ENCODE assay signal across 8 mouse cellular contexts in the genomic region with DNA sequence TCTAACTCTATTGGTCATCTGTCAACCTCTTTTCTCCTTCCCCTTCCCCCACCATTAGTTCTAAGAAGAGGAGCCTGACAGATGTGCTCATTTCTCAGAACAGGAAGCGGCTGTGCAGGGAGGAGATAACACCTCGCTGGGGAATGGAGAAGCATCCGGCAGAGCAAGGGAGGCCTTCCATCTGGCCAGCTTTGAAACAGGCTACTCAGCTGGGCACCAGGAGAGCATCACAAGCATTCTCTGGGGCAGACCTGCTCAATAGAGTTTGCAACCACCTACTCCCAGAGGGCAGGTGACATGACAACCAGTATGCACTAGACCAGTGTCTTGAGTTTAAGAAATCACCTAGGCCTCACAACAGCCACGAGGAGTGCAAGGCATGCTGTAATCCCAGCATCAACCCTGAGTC. TPM values are rescaled to one million over a fixed set of nuclear protein-coding genes. Genes with fewer than 3 reads are reported as not detected.
DNase-seq lines count a peak whose midpoint lies in the region; ATAC-seq and TF ChIP-seq lines count a peak whose summit lies in the region.

No protein-coding gene starts in this region.

- no peaks in the 10 kb centered on the region for H3K27me3 ChIP-seq in heart, embryonic 11.5 days (ENCODE audit: control insufficient read depth, insufficient read depth, low read length)
- no peaks in the 10 kb centered on the region for H3K27me3 ChIP-seq in midbrain, postnatal 0 days (ENCODE audit: insufficient read depth, low read length)

- WGBS in heart, embryonic 11.5 days (ENCODE audit: insufficient replicate concordance): 12% methylated on average over 4 of the region's 4 CpGs
- 58% methylated on average over 4 of the region's 4 CpGs for WGBS in midbrain, postnatal 0 days

- H3K9ac ChIP-seq in heart, embryonic 11.5 days (ENCODE audit: low read depth, low read length): peak overlapping the region; percentile 40; the same call in 1 of the 2 replicates
- H3K9ac ChIP-seq in midbrain, postnatal 0 days (replicated peaks; ENCODE audit: low read length, poor library complexity, severe bottlenecking): no peak overlapping the region

- H3K4me2 ChIP-seq in heart, embryonic 11.5 days: peak overlapping the region; percentile 55
- no peak overlapping the region for H3K4me2 ChIP-seq in midbrain, postnatal 0 days (ENCODE audit: low read depth, low read length, poor library complexity, severe bottlenecking)

- no peaks in the 10 kb centered on the region for H3K9me3 ChIP-seq in heart, embryonic 11.5 days (replicated peaks; ENCODE audit: control insufficient read depth, low read length)
- no peaks in the 10 kb centered on the region for H3K9me3 ChIP-seq in midbrain, postnatal 0 days (ENCODE audit: low read length)

- DNase-seq in CD4-positive helper T cell, adult 2 months (ENCODE audit: low read depth, low spot score): peak; percentile 76
- DNase-seq in MN1 (ENCODE audit: low spot score): peak; percentile 66
- peak; percentile 45 to 56 for DNase-seq in kidney, postnatal 36 days
- DNase-seq in midbrain, postnatal 0 days (ENCODE audit: low spot score): peak; percentile 16
- DNase-seq in thymus, postnatal 25 days: peak; percentile 80
- no peak for DNase-seq in layer of hippocampus, postnatal 36 days
- no peak for DNase-seq in frontal cortex, postnatal 10 days (ENCODE audit: low spot score in 2 of 2)

- peak overlapping the region; percentile 93 for H3K27ac ChIP-seq in heart, embryonic 11.5 days (ENCODE audit: low read depth, low read length)
- H3K27ac ChIP-seq in midbrain, postnatal 0 days (ENCODE audit: low read depth, low read length): no peak overlapping the region

- H3K36me3 ChIP-seq in heart, embryonic 11.5 days (ENCODE audit: control insufficient read depth, insufficient read depth, low read length): no peaks in the 10 kb centered on the region
- H3K36me3 ChIP-seq in midbrain, postnatal 0 days (ENCODE audit: insufficient read depth, low read length): no peaks in the 10 kb centered on the region

- peak; percentile 86 for ATAC-seq in heart, embryonic 11.5 days (replicated peaks; ENCODE audit: insufficient number of reproducible peaks, low FRiP score, low TSS enrichment)
- no peak for ATAC-seq in midbrain, postnatal 0 days (ENCODE audit: low FRiP score)

- no peak overlapping the region for H3K4me3 ChIP-seq in heart, embryonic 11.5 days (ENCODE audit: low read depth, low read length)
- no peak overlapping the region for H3K4me3 ChIP-seq in midbrain, postnatal 0 days (ENCODE audit: low read depth, low read length)

- TF ChIP-seq CTCF in midbrain, postnatal 0 days (IDR thresholded peaks at IDR 0.05): no peak

- peaks cover 81% of the 10 kb centered on the region for H3K4me1 ChIP-seq in heart, embryonic 11.5 days (ENCODE audit: control insufficient read depth, insufficient read depth, low read length)
- peaks cover 4% of the 10 kb centered on the region; the same call in 1 of the 2 replicates for H3K4me1 ChIP-seq in midbrain, postnatal 0 days (ENCODE audit: insufficient read depth, low read length)

RNA-seq across cellular contexts. Expression of a gene that starts 35.6 kb away (rescaled TPM):
- polyA plus RNA-seq in heart, embryonic 11.5 days (2014; fragmentation: Nextera tagmentation; extraction: Ambion mirVana): 22.4 and 22.5 TPM in 2 replicates
- 2.0 and 6.8 TPM in 2 replicates for total RNA-seq in midbrain, postnatal 0 days (2014; rRNA removed)
- polyA plus RNA-seq in midbrain, postnatal 0 days (2015; fragmentation: Nextera tagmentation; extraction: Ambion mirVana): 3.3 and 4.5 TPM in 2 replicates
- total RNA-seq in layer of hippocampus, postnatal 36 days (2021): 1 to 10 TPM; 1.7 to 2.7 TPM

RNA-seq across cellular contexts. Expression of a gene that starts 41.9 kb away (rescaled TPM):
- polyA plus RNA-seq in heart, embryonic 11.5 days (2014; fragmentation: Nextera tagmentation; extraction: Ambion mirVana): 69.8 and 73.1 TPM in 2 replicates
- total RNA-seq in midbrain, postnatal 0 days (2014; rRNA removed): 124 and 133 TPM in 2 replicates
- 150 and 158 TPM in 2 replicates for polyA plus RNA-seq in midbrain, postnatal 0 days (2015; fragmentation: Nextera tagmentation; extraction: Ambion mirVana)
- 100 to 1,000 TPM; 116 to 141 TPM for total RNA-seq in layer of hippocampus, postnatal 36 days (2021)

RNA-seq across cellular contexts. Expression of a gene that starts 53.5 kb away (rescaled TPM):
- polyA plus RNA-seq in heart, embryonic 11.5 days (2014; fragmentation: Nextera tagmentation; extraction: Ambion mirVana): 95.3 and 98.1 TPM in 2 replicates
- total RNA-seq in midbrain, postnatal 0 days (2014; rRNA removed): 69.6 and 71.7 TPM in 2 replicates
- 52.6 and 58.3 TPM in 2 replicates for polyA plus RNA-seq in midbrain, postnatal 0 days (2015; fragmentation: Nextera tagmentation; extraction: Ambion mirVana)
- 10 to 100 TPM; 15.3 to 19.8 TPM for total RNA-seq in layer of hippocampus, postnatal 36 days (2021)

RNA-seq across cellular contexts. Expression of a gene that starts 58.2 kb away (rescaled TPM):
- polyA plus RNA-seq in heart, embryonic 11.5 days (2014; fragmentation: Nextera tagmentation; extraction: Ambion mirVana): 81.0 and 88.3 TPM in 2 replicates
- total RNA-seq in midbrain, postnatal 0 days (2014; rRNA removed): 4.2 and 4.7 TPM in 2 replicates
- polyA plus RNA-seq in midbrain, postnatal 0 days (2015; fragmentation: Nextera tagmentation; extraction: Ambion mirVana): 4.6 and 4.8 TPM in 2 replicates
- total RNA-seq in layer of hippocampus, postnatal 36 days (2021): 1 to 10 TPM; 2.0 to 3.1 TPM

Comparison
In these comparisons a context has a peak if more than half of its experiments do, and no peak if none do; other contexts are left out.
1. DNase-seq: peak in CD4-positive helper T cell, adult 2 months (single experiment), MN1 (single experiment), kidney, postnatal 36 days (2 of 2), midbrain, postnatal 0 days (single experiment) and thymus, postnatal 25 days (single experiment); none in layer of hippocampus, postnatal 36 days (0 of 2) and frontal cortex, postnatal 10 days (0 of 2).